Mouse (Mus musculus): ENCODE measurements around the gene Tnni1. TPM values are rescaled to one million over a fixed set of nuclear protein-coding genes. Genes with fewer than 3 reads are reported as not detected.

The Tnni1 gene
- polyA plus RNA-seq, 1 experiment from 2014 or later, result 297 TPM

Other genes with a start within 250 kb of the Tnni1 start
- 12.5 and 13.6 TPM in 2 replicates for gene Nav1, start 172.1 kb upstream of the Tnni1 start, polyA plus RNA-seq (2015; fragmentation: Nextera tagmentation; extraction: Ambion mirVana)
- 118 and 128 TPM in 2 replicates for gene Csrp1, start 59.4 kb upstream of the Tnni1 start, polyA plus RNA-seq (2015; fragmentation: Nextera tagmentation; extraction: Ambion mirVana)
- 113 and 119 TPM in 2 replicates for gene Phlda3, start 13.3 kb upstream of the Tnni1 start, polyA plus RNA-seq (2015; fragmentation: Nextera tagmentation; extraction: Ambion mirVana)
- gene Lad1, start 39.2 kb downstream of the Tnni1 start, polyA plus RNA-seq (2015; fragmentation: Nextera tagmentation; extraction: Ambion mirVana), result 57.9 and 58.0 TPM in 2 replicates
- gene Tnnt2, start 56.9 kb downstream of the Tnni1 start, polyA plus RNA-seq (2015; fragmentation: Nextera tagmentation; extraction: Ambion mirVana), result 151 and 208 TPM in 2 replicates
- 67.2 and 67.5 TPM in 2 replicates for gene Pkp1, start 139.8 kb downstream of the Tnni1 start, polyA plus RNA-seq (2015; fragmentation: Nextera tagmentation; extraction: Ambion mirVana)
- gene Igfn1, start 226.9 kb downstream of the Tnni1 start, polyA plus RNA-seq (2015; fragmentation: Nextera tagmentation; extraction: Ambion mirVana), result 0.09 and 0.12 TPM in 2 replicates
- gene Tmem9, start 228.7 kb downstream of the Tnni1 start, polyA plus RNA-seq (2015; fragmentation: Nextera tagmentation; extraction: Ambion mirVana), result 172 and 176 TPM in 2 replicates

All from embryonic facial prominence, embryonic 15.5 days (tissue).